Mouse (Mus musculus) monocyte, adult 5-6 weeks (primary cell): ENCODE results near the gene Wapl. TPM values are rescaled to one million over a fixed set of nuclear protein-coding genes. Genes with fewer than 3 reads are reported as not detected.

Source experiments
- ATAC-seq: fragments of 153-309, 156-312 bp; replicated peaks from 2 replicates; pipeline ENCODE4 v1.8.0; 2017; ENCODE audit warnings: mild to moderate bottlenecking; ENCODE audit not compliant: low TSS enrichment, insufficient number of reproducible peaks, severe bottlenecking, poor library complexity, low FRiP score
- total RNA-seq: library from RNA; stranded (forward); fragments of 200-1000, 200-491, 200-594 nt; gene quantifications from 3 replicates; pipeline ENCODE4 v1.2.3, GENCODE M21; 2017

Gene Wapl
- total RNA-seq = 153 to 163 TPM (median 159 TPM) in 3 replicates

GRCm38 (mm10) chr14:34673395-34674228 is at the start of gene Wapl:
Wapl (plus strand) TSS chr14:34673928.
- peak; percentile 89 for ATAC-seq

- ATAC-seq = no peak
Measured at GRCm38 (mm10) chr14:34626824-34627223, 46.9 kb upstream of the Wapl start.

DNA sequence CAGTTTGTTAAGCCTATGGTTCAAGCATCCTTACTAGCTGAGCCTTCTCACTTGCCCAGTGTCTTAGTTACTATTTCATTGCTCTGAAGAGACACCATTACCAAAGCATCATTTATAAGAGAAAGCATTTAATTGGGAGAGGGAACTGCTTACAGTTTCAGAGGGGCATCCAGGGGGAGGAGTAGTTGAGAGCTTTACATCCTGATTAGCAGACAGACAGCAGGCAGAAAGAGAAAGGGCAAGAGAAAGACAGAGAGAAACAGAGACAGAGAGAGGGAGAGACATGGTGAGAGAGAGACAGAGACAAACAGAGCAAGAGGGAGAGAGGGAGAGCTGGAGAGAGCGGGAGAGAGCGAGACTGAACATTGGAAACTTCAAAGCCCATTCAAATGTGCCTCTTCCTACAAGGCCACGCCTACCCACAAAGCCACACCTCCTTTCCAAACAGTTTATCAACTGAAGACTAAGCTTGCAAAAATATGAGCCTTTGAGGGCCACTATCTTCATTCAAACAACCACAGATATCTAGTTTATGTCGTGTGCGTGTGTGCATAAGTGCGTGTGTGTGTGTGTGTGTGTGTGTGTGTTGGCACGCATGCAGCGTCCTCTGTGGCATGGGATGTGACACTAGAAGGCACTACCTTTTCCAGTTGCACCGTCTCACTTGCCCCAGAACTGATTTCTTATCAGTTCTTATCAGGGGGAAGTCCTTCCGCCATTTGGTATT is 40.8 kb upstream of the Wapl start:
- no peak for ATAC-seq

DNA sequence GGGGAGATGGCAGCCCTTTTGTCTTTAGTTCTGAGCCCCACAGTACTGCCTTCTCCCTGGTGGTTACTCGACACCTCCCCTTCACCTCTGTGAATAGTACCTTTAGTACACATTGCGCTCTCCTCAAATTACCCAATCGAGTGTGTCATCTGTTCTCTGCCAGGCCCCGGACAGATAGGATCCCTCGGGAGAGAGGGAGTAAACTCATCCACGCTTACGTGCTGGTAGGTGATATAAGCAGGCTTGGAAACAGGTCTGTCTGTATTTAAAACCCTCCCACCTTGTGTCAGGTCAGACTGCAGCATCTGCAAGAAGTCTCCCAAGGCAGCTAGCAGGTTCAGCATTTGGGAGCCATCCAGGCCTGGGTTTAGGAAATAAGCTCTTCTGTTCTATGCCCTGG is 38.5 kb upstream of the Wapl start:
- ATAC-seq = no peak

DNA sequence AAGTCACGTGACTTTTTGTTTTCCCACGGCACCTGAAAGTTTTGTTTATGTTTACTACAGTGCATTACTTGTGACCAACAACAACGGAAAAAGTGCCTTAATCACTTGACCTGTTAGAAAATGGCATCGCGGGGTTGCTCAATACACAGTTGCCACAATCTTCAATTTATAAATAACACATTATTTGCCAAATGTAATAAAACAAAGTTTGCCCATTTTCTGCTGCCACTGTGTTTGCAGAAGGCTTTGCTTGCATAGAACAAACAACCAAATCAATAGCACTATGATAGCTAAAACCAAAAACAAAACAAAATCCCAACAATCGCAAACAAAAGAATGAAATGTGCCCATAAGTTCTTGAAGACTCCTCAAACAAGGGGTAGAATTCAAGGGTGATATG is 38.0 kb upstream of the Wapl start:
- ATAC-seq = no peak

DNA sequence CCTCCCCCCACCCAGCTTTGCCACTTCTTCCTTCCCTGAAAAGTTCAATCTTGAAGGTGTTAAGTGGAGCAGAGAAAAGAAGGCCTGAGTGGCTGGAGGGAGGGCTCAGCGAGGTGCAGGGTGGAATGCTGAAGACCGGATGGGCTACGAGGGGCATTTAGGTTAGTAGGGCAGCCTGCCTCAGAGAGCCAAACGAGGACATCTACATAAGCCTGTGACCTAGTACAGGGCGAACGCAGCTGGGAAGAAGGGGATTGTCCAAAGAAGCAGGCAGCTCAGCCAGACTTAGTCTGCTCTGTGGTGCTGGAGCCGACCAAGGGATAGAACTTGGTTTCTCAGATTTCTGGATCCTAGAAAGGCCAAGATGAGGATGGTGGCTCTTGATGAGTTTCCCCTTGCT is 29.6 kb upstream of the Wapl start:
- no peak for ATAC-seq

DNA sequence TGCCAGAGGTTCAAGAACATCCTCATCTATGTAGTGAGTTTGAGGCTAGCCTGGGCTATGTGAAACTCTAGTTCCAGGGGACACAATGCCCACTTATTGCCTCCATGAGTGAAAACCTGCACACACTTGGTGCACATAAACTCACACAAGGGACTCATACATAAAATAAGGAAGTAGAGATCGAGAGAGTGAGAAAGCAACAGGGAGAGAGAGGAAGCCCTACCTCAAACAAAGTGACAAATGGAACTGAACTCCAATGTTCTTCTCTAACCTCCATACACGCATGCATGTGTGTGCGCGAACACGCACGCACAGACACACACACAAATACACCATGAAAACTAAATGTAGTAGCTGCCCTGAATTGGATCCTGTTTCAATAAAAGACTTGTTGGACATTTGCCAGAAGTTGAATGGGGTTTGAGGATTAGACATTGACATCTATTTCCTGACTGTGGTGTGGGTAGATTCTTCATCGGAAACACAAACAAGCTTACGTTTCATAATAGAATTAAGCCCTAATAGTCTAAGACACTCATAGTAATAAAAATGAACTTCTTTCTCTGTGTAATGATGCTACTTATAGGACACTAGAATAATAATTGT is 25.8 kb upstream of the Wapl start:
- ATAC-seq = no peak

- no peak for ATAC-seq
Measured at GRCm38 (mm10) chr14:34657131-34657530, 16.6 kb upstream of the Wapl start.

GRCm38 (mm10) chr14:34660351-34660787 is 13.4 kb upstream of the Wapl start:
- no peak for ATAC-seq

DNA sequence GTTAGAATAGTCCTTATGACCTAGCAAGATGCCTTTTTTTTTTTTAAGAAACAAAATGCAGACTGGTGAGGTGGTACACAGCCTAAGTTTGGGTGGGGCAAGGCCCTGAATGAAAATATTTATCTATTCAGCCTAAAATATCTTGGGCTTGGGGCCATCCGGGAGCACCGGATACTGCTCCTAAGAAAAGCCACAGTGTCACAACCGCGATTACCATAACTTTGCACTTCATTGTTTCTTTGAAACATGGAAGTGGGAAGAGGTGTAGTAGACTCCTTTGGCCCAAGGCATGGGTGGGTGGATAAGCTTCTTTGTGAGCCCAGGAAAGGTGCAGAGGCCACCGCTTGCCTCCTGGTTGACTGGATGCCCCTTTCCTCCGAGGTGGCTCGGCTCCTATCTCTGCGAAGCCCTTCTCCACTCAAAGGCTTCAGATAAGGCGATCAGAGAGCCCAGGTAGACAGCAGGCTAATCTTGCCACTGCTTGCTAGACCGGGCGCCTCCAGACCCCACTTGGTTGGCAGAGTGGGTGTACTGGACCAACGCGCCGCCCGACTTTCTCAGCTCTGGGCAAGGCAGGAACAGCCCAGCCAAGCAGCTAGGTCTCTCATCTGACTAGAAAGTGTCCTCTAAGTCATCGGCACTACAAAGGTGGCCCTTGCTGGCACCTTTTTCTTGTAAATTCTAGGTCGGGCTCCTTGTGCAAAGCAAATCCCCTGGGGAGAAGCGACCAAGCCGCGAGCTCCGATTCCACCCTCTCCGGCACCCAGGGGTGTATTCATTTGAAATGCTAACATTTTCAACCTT is 12.7 kb upstream of the Wapl start:
- ATAC-seq = no peak

DNA sequence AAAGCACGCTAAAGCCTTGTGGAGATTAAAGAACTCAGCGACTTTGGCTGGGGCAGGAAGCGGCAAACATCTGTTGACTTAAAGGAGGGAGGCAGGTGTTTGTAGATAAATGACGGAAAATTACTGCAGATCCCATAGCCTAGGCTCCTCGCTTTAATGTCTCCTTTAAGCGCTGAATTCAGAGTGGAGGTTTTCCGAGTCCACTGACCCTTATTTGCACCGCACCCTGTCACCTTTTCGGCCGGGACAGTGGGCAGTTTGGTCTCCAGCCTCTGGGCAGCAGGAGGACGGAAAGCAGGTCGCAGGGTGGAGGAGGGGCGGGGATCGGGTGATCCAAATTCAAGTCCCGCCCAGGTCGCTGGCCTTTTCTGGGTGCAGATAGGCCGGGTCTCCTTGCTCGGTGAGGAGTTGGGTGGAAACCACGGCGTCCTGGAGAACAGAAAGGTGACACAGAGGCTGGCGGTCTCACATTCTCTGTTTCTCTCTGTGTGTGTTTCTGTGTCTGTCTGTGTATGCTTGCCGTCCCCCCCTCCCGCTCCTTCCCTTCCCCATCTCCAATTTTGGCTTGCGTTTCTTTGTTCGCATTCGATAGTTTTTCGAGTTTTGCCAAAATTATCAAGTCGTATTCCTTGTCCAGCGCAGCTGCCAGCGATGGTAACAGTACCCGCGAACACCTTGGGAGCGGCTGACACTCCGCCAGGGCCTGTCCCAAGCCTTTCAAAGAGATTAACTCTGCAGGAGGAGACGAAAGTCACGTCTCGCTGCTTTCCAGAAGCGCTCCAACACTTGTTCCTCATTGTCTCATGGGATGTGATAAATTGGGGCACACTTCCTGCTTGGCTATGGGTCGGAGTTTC is 11.9 kb upstream of the Wapl start:
- no peak for ATAC-seq

DNA sequence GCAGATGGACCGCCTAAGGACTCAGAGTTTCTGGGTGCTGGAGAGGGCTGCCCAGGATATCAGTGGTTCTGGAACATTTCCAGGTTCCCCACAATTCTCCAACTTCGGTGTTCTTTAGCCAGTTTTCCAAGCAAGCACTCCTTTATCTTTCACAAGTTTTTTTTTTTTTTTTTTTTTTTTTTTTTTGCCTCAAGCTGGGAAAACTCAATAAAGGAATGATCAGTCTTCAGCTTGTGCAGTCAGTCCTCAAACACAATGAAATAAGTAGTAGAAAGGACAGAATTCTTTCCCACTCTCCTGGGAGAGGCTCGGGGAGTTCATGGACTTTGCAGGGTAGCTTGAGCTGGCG is 11.3 kb upstream of the Wapl start:
- ATAC-seq = no peak

DNA sequence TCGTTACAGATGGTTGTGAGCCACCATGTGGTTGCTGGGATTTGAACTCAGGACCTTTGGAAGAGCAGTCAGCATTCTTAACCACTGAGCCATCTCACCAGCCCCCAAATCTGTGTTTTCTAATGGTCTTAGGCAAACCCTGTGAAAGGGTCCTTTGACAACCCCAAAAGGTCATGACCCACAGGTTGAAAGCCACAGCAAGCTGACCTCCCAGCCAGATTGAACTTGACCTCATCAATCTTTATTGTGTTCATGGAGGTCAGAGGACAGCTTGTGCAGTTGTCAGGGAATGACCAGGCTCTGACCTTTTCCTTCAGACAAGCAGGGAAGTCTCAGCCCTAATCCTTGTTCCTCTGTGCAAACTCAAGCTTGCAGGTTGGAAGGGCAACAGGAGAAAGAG is 10.3 kb upstream of the Wapl start:
- no peak for ATAC-seq

DNA sequence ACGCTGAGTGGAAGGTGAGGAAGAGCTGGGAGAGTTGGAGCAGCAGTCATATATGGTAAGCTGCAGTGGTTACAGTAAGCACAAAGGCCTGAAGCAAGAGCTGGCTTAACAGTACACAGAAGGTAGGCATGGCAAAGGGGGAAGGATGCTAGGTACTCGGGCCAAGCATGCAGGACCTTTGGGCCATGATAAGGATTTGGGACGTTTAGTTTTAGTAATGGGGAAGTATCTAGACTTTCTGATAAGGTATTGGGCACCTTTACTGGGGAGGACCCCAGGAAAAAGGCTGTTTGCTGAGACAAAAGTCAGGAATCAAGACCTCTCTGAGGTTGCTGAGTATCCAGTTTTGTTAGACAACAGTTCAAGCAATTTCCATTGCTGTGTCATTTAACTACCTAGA is 4.6 kb upstream of the Wapl start:
- ATAC-seq = no peak

GRCm38 (mm10) chr14:34670256-34670655 is 3.5 kb upstream of the Wapl start:
- ATAC-seq = no peak

DNA sequence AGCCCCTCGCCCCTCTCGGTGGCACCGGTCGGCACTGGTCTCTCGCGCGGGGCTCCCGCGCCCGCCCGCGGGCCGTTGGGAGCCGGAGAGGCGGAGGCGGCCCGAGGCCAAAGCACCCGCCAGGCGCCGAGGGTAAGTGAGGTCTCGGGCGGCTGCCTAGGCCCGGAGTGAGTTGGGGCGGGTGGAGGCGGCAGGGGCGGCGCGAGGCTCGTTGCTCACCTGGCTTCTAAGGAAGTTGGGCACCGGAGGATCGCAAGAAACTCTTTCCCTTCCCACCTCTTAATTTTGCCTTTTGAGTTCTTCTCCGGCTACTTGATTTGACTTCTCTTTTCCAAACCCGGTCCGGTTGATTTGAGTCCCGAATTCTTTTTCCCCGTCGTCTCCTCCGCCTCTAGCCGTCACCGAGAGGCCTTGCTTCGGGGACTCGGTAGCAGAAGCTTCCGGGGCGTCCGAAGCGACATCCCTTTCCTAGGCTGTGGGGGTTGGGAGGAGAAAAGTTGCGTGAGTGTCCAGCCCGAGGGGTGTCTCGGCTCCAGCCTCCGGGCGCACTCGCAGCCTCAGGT is 582 bp downstream of the Wapl start:
- peak; percentile 34; the same call in 1 of the 2 replicates for ATAC-seq

DNA sequence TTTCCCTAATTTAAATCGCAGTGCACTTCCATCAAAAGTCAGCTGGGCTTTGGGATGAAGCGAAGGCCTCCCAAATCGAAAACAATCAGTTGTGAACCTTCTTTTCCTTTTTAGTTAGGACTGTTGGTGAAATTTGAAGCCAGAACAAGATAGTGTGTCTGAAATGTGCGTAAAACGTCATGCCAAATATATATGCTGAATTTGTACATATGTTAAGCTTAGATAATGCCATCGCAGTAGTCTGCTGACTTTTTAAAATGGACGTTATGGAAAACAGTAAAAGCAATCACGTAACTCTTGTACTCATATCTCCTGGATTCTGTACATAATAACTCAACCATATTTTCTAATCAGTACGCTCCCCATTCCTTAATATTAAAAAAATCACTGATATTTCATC is 1.2 kb downstream of the Wapl start:
- ATAC-seq = no peak

GRCm38 (mm10) chr14:34675347-34675865 is 1.7 kb downstream of the Wapl start:
- no peak for ATAC-seq
